Mouse (Mus musculus): Measurements from ENCODE around the gene Acot7. TPM values are rescaled to one million over a fixed set of nuclear protein-coding genes. Genes with fewer than 3 reads are reported as not detected.
"Not testable (repeated sequence)": the region's sequence is repeated elsewhere in the genome, so short reads cannot be mapped to it uniquely, and the experiment has no call there.

Gene Acot7
- polyA plus RNA-seq, 2 experiments, result 47.3 to 50.3 TPM

GRCm38 (mm10) chr4:152222513-152222912, 44.6 kb downstream of the Acot7 start:
- Histone ChIP-seq H3K27ac (replicated peaks; ENCODE audit: low read depth, low read length) (no peak overlapping the region), H3K4me3 (replicated peaks; ENCODE audit: low read length) (no peak overlapping the region), H3K4me1 (ENCODE audit: control insufficient read depth, insufficient read depth, low read length) (no peaks in the 10 kb centered on the region; the same call in 1 of the 2 replicates), H3K4me2 (replicated peaks; ENCODE audit: low read depth, low read length, severe bottlenecking) (no peak overlapping the region), H3K27me3 (ENCODE audit: control insufficient read depth, insufficient read depth, low read length) (no peaks in the 10 kb centered on the region), H3K9me3 (ENCODE audit: control insufficient read depth, low read length) (no peaks in the 10 kb centered on the region), H3K36me3 (ENCODE audit: control insufficient read depth, insufficient read depth, low read length) (no peaks in the 10 kb centered on the region), H3K9ac (ENCODE audit: low read depth, low read length, severe bottlenecking) (no peak overlapping the region)
- no peak for ATAC-seq (ENCODE audit: low FRiP score, low read depth)
- no peak for TF ChIP-seq POLR2A (IDR thresholded peaks at IDR 0.05; ENCODE audit: borderline replicate concordance, extremely low read depth, insufficient read depth, insufficient read length)
- DNase-seq (ENCODE audit: low spot score), result no peak
- 50% methylated on average over 1 of the region's 1 CpGs for WGBS

GRCm38 (mm10) chr4:152224156-152224555, 46.2 kb downstream of the Acot7 start:
- no peaks in the 10 kb centered on the region; the same call in 1 of the 2 replicates for H3K4me1 ChIP-seq (ENCODE audit: control insufficient read depth, insufficient read depth, low read length)
- no peak for ATAC-seq (ENCODE audit: low FRiP score, low read depth)
- no peak overlapping the region for H3K9ac ChIP-seq (ENCODE audit: low read depth, low read length, severe bottlenecking)
- no peak overlapping the region for H3K4me2 ChIP-seq (replicated peaks; ENCODE audit: low read depth, low read length, severe bottlenecking)
- no peak for TF ChIP-seq POLR2A (IDR thresholded peaks at IDR 0.05; ENCODE audit: borderline replicate concordance, extremely low read depth, insufficient read depth, insufficient read length)
- H3K27ac ChIP-seq (replicated peaks; ENCODE audit: low read depth, low read length), result no peak overlapping the region
- no peaks in the 10 kb centered on the region for H3K36me3 ChIP-seq (ENCODE audit: control insufficient read depth, insufficient read depth, low read length)
- H3K9me3 ChIP-seq (ENCODE audit: control insufficient read depth, low read length), result no peaks in the 10 kb centered on the region
- WGBS, result 58% methylated on average over 5 of the region's 5 CpGs
- H3K4me3 ChIP-seq (replicated peaks; ENCODE audit: low read length), result no peak overlapping the region
- no peaks in the 10 kb centered on the region for H3K27me3 ChIP-seq (ENCODE audit: control insufficient read depth, insufficient read depth, low read length)
- no peak for DNase-seq (ENCODE audit: low spot score)

- no peak for ATAC-seq (ENCODE audit: low FRiP score, low read depth)
- H3K36me3 ChIP-seq (ENCODE audit: control insufficient read depth, insufficient read depth, low read length), result no peaks in the 10 kb centered on the region
- H3K9ac ChIP-seq (ENCODE audit: low read depth, low read length, severe bottlenecking), result no peak overlapping the region
- TF ChIP-seq POLR2A (IDR thresholded peaks at IDR 0.05; ENCODE audit: borderline replicate concordance, extremely low read depth, insufficient read depth, insufficient read length), result no peak
- H3K9me3 ChIP-seq (ENCODE audit: control insufficient read depth, low read length), result no peaks in the 10 kb centered on the region
- H3K4me1 ChIP-seq (ENCODE audit: control insufficient read depth, insufficient read depth, low read length), result no peaks in the 10 kb centered on the region; the same call in 1 of the 2 replicates
- no peak overlapping the region for H3K4me3 ChIP-seq (replicated peaks; ENCODE audit: low read length)
- no peak overlapping the region for H3K4me2 ChIP-seq (replicated peaks; ENCODE audit: low read depth, low read length, severe bottlenecking)
- H3K27me3 ChIP-seq (ENCODE audit: control insufficient read depth, insufficient read depth, low read length), result no peaks in the 10 kb centered on the region
- DNase-seq (ENCODE audit: low spot score), result peak; percentile 11
- WGBS, result 76% methylated on average over 13 of the region's 13 CpGs
- H3K27ac ChIP-seq (replicated peaks; ENCODE audit: low read depth, low read length), result 0 out of 2 replicates have a peak overlapping the region, but pooled peaks have one; percentile 26
These were observed 49.1 kb downstream of the Acot7 start for GRCm38 (mm10) chr4:152226901-152227486.

- DNase-seq (ENCODE audit: low spot score), result no peak
- TF ChIP-seq POLR2A (IDR thresholded peaks at IDR 0.05; ENCODE audit: borderline replicate concordance, extremely low read depth, insufficient read depth, insufficient read length), result no peak
- Histone ChIP-seq H3K4me3 (replicated peaks; ENCODE audit: low read length) (no peak overlapping the region), H3K9ac (ENCODE audit: low read depth, low read length, severe bottlenecking) (0 out of 2 replicates have a peak overlapping the region, but pooled peaks have one; percentile 4), H3K27me3 (ENCODE audit: control insufficient read depth, insufficient read depth, low read length) (no peaks in the 10 kb centered on the region), H3K4me2 (replicated peaks; ENCODE audit: low read depth, low read length, severe bottlenecking) (no peak overlapping the region), H3K4me1 (ENCODE audit: control insufficient read depth, insufficient read depth, low read length) (no peaks in the 10 kb centered on the region), H3K27ac (replicated peaks; ENCODE audit: low read depth, low read length) (no peak overlapping the region), H3K9me3 (ENCODE audit: control insufficient read depth, low read length) (no peaks in the 10 kb centered on the region), H3K36me3 (ENCODE audit: control insufficient read depth, insufficient read depth, low read length) (no peaks in the 10 kb centered on the region)
- ATAC-seq (ENCODE audit: low FRiP score, low read depth), result no peak
- 81% methylated on average over 12 of the region's 12 CpGs for WGBS
These were observed 50.0 kb downstream of the Acot7 start for GRCm38 (mm10) chr4:152227749-152228527.

GRCm38 (mm10) chr4:152230331-152230730, 52.4 kb downstream of the Acot7 start:
- H3K4me3 ChIP-seq (replicated peaks; ENCODE audit: low read length); H3K4me2 ChIP-seq (replicated peaks; ENCODE audit: low read depth, low read length, severe bottlenecking); DNase-seq (ENCODE audit: low spot score); H3K9ac ChIP-seq (ENCODE audit: low read depth, low read length, severe bottlenecking); H3K36me3 ChIP-seq (ENCODE audit: control insufficient read depth, insufficient read depth, low read length); H3K9me3 ChIP-seq (ENCODE audit: control insufficient read depth, low read length); H3K4me1 ChIP-seq (ENCODE audit: control insufficient read depth, insufficient read depth, low read length); ATAC-seq (ENCODE audit: low FRiP score, low read depth); H3K27ac ChIP-seq (replicated peaks; ENCODE audit: low read depth, low read length); H3K27me3 ChIP-seq (ENCODE audit: control insufficient read depth, insufficient read depth, low read length): not testable (repeated sequence)
- 24% methylated on average over 4 of the region's 4 CpGs for WGBS
